Mouse (Mus musculus): ENCODE measurements around the gene Castor1. TPM values are rescaled to one million over a fixed set of nuclear protein-coding genes. Genes with fewer than 3 reads are reported as not detected.

Castor1 gene
- total RNA-seq, 2 experiments from 2014 or later: 5.6 to 8.3 TPM

DNA sequence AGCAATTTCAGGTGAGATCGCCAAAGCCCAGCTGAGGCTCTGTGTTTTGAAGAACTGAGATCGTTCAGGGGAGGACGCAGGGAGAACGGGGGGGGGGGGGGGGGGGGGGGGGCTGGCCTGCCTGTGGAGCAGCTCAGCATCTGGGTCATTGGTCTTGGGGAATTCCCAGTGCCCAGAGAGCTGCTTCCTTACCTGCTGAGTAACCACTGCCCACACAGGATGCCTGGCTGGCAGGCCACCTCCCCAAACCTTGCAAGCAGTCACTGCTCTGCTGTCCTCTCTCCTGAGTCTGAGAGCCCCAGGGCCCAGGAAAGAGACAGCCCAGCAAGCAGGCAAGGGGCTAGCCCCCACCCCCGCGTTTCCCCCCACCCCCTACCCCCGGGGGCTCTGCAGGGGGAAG lies 44.8 kb downstream of the Castor1 start:
- no peak for DNase-seq

- DNase-seq: no peak
Observed at GRCm38 (mm10) chr11:4263296-4263695, 45.3 kb downstream of the Castor1 start.

- DNase-seq: peak; percentile 43
Observed at GRCm38 (mm10) chr11:4264066-4264465, 46.0 kb downstream of the Castor1 start.

- DNase-seq: peak; percentile 80
Observed at GRCm38 (mm10) chr11:4266271-4267201, 48.5 kb downstream of the Castor1 start.

GRCm38 (mm10) chr11:4267202-4267578 lies 49.2 kb downstream of the Castor1 start:
- DNase-seq: no peak

GRCm38 (mm10) chr11:4268500-4268899 lies 50.5 kb downstream of the Castor1 start:
- DNase-seq: no peak

GRCm38 (mm10) chr11:4270744-4271459 lies 52.9 kb downstream of the Castor1 start:
- peak; percentile 41 for DNase-seq

- DNase-seq: no peak
Observed at GRCm38 (mm10) chr11:4271544-4271943, 53.5 kb downstream of the Castor1 start.

Other genes with a start within 250 kb of the Castor1 start
- gene 4930556J24Rik, start 241.4 kb upstream of the Castor1 start, total RNA-seq (2021): not detected
- gene Gal3st1, start 234.6 kb upstream of the Castor1 start, total RNA-seq (2021): 1 to 10 TPM in 1 of 2 experiments, under 1 TPM in 1; 1.00 to 1.9 TPM
- 10 to 100 TPM; 10.6 to 17.1 TPM for gene Sec14l4, start 186.8 kb upstream of the Castor1 start, total RNA-seq (2021)
- under 1 TPM; 0.27 to 0.36 TPM for gene Sec14l3, start 153.4 kb upstream of the Castor1 start, total RNA-seq (2021)
- 10 to 100 TPM; 24.4 to 34.6 TPM for gene Mtfp1, start 122.8 kb upstream of the Castor1 start, total RNA-seq (2021)
- 10 to 100 TPM; 16.4 to 33.8 TPM for gene Sec14l2, start 94.8 kb upstream of the Castor1 start, total RNA-seq (2021)
- gene Rnf215, start 83.0 kb upstream of the Castor1 start, total RNA-seq (2021): 10 to 100 TPM; 16.7 to 21.2 TPM
- gene Ccdc157, start 57.9 kb upstream of the Castor1 start, total RNA-seq (2021): 1 to 10 TPM; 8.7 to 9.0 TPM
- gene Sf3a1, start 57.9 kb upstream of the Castor1 start, total RNA-seq (2021): 10 to 100 TPM; 41.0 to 44.7 TPM
- gene Tbc1d10a, start 31.4 kb upstream of the Castor1 start, total RNA-seq (2021): 10 to 100 TPM; 15.1 to 16.4 TPM
- under 1 TPM in 1 of 2 experiments, not detected in 1; 0.18 TPM for gene Osm, start 18.2 kb downstream of the Castor1 start, total RNA-seq (2021)
- gene Lif, start 39.3 kb downstream of the Castor1 start, total RNA-seq (2021): under 1 TPM; 0.30 to 0.69 TPM
- gene Hormad2, start 222.9 kb downstream of the Castor1 start, total RNA-seq (2021): 1 to 10 TPM; 1.3 to 2.2 TPM